Mouse (Mus musculus): ENCODE data around the gene Hoxa6. TPM values are rescaled to one million over a fixed set of nuclear protein-coding genes. Genes with fewer than 3 reads are reported as not detected.
A peak's percentile ranks its signal among the peaks of the same experiment; 100 is the strongest.

Hoxa6 gene
- total RNA-seq, 4 experiments from 2014 or later, result 3.6 to 9.5 (median 5.2) TPM

DNA sequence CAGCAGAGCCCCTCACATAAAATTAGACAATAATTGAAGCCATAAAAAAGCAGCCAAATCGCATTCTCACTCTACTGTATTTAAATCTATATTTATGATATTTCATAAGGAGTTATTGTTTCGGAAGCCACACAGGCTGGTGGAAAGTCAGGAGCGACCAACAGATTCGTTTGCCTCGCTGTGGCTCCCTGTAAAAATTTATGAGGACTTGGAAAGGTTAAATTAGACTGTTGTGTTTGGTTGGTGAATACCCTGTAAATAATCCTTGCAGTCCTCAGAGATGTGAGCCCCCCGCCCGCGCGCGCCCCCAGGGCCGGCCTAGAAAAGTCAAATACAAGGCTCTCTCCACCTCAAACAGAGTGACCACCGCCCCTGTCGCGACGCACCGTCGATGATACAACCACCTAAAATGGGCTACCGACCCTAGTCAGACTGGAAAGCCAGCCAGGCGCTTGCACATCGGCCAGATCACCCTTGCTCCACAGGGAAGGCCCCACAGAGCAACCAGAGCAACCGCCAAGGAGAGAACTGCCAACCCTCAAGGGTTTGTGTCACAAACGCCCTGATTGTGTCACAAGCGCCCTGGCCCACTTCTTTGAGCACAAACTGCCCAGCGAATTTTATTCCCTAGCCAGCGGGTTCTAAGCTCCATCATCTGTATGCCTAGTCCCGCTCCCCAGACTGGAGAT, 18.2 kb upstream of the Hoxa6 start:
- DNase-seq, result no peak

DNA sequence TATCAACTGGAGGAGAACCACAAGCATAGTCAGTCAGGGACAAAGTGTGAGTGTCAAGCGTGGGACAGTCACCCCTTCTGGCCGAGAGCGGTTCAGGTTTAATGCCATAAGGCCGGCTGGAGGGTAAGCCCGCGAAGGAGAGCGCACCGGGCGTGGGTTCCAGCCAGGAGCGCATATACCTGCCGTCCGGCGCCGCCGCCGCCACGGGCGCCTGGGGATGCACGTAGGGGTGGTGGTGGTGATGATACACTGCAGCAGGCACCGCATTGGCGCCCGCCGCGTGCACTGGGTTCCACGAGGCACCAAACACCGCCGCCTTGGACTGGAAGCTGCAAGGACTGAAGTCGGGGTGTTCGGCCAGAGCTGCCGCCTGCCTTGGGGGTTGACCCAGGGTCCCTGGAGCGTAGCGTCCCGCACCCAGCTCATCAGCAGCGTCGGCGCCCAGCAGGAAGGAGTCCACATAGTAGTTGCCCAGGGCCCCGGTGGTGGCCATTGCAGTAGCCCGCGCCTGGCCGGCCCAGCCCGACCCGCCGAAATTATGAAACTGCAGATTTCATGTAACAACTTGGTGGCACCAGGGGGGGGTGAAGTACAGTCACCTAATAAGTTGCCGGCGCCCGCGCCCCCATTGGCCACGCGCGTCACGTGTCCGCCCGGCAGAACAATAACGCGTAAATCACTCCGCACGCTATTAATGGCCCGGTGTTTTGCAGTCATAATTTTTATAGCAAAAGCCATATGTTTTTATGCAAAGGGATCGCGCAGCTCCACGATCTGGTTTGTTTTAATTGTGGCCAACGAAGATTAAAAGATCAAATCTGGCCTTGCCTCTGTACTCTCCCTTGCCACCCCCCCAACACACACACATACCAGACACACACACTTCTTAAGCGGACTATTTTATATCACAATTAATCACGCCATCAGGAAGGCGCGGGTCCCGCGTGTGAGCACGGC, 17.4 kb upstream of the Hoxa6 start:
- no peak for DNase-seq

DNA sequence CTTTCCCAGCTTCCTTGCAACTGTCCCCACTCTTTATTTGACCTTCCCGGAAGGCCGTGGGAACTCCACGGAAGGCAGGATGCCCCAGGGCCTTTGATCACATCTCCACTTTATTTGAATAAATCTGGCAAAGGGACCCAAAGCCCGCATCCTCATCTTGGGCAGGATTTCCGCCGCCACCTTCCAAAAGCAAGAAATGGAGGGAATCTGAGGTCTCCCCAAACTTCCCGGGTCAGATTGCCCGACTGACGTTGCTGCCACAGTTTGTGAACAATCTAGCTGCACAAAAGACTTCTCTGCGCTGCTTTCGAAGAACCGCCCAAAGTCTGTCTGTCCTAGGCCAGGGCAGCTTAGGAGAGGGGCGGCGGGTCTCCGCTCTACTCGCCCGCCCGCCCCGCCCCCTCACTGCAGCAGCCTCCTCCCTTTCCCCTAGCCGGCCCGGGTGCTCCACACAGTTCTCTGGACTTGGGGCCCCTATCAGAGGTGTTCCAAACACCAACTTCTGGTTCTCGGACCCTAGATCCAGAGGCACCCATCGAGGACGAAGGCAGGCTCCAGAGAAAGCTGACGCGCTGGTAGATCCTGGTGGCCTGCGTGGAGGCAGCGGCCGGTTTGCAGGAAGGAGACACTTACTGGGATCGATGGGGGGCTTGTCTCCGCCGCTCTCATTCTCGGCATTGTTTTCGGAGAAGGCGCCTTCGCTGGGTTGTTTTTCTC, 16.5 kb upstream of the Hoxa6 start:
- DNase-seq, result no peak

DNA sequence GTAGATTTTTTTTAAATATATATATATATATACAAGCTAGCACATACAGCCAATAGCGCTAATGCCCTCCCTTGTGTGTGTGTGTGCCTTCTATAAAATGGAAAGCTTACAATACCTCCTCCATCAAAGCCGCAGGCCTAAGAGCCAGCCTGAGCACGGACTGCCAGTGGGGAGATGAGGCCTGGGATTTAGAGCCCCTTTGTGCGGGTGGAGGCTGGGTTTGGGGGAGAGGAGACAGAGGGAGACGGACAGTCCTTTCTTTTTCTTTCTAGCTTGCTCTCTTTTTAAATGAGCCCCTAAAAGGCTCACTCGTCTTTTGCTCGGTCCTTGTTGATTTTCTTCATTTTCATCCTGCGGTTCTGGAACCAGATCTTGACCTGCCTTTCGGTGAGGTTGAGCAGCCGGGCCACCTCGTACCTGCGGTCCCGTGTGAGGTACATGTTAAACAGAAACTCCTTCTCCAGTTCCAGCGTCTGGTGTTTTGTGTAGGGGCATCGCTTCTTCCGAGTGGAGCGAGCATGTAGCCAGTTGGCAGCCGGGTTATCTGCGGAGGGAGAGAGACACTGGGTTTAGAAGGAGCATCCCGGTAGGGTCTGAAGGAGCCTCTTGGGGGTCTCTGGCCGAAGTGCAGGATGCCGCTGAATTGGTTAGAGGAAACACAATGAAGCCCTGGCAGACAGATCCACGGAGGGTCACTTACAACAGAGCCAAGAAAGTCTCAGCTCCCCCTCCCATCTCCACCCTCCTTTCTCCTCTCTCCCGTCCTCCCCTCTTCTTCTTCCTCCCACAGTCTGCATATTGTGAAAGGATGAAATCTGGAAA, 15.6 kb upstream of the Hoxa6 start:
- no peak for DNase-seq

DNA sequence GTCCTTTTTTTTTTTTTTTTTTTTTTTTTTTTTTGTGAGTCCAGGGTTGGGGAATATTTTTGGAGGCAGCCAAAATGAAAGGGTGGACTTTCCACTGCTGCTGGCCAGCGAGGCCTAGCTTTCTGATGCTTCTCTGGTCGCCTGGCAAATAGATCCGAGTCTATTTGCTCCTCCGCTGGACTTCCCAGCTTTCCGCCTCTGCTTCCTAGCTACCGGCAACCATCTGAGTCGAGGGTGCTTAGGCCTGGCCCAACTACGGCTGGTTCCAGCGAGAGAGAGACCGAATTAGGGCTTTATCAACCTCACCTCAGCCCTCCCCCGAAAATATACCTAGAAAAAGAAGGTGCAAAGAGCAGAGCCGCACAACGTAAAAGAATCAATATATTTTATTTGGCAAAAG, 14.2 kb upstream of the Hoxa6 start:
- DNase-seq, result no peak

DNA sequence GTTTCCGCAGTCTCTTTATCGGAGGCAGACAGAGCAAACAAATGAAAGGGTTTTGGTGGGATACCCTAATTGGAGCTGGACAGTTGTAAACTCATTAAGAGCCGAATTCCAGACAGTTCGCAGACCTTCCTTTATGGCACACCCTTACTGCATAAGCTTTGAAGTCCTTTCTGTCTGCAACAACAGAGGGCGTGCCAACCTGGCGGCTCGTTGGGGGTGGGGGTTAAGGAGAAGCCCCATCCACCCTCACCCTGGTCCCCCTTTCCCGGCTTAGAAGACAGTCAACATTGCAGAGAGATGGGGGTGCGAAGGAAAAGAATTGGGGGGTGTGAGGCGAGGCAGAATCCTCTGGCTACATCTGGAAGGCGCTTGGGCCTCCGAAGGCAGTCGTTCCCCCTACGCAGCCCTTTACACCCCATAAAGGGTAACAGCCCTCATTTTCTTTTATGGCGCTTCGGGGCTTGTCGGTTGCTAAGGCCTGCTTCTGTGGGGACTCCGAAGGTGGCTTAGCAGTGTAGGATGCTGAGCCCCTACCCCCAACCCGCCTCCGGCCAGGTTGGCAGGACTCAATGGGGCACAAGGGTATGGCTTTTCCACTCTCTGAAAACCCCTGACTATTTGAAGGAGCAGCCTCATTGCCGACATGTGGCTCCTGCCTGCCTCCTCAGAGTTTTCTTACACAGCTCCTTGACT, 13.6 kb upstream of the Hoxa6 start:
- no peak for DNase-seq

DNA sequence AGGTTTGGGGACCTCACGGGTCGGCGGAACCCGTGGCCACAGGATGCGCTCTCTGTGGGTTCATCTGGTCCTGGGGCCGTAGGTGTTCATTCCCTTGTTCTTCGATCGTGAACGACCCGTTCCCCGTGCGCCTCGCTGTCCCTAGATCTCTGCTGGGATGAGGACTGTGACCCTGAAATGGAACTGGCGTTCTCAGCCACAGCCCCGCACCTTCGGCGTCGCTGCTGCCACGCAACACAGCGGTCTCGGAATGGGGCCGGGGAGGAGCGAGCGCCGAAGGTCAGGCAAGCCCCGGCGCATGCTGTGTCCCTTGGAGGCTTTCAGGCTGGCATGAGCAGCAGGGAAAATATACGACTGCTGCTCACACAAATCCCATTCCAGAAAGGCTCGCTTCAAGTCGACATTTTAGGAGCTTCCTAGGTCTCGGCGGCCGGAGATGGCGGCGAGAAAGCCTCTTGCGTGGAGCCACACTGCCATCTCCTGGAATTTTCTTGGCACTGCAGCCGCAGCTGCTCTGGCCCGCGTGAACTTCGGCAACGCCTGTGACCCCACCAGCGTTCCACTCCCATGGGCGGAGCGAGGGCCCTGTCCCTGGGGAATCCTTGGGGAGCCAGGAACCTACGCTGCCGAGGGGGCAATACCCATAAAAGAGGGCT, 12.9 kb upstream of the Hoxa6 start, which contains the start of gene Hoxa7:
Gene Hoxa7 (minus strand): TSS at position 518 of the 656 bp plus-strand sequence.
- peak; percentile 79 for DNase-seq

DNA sequence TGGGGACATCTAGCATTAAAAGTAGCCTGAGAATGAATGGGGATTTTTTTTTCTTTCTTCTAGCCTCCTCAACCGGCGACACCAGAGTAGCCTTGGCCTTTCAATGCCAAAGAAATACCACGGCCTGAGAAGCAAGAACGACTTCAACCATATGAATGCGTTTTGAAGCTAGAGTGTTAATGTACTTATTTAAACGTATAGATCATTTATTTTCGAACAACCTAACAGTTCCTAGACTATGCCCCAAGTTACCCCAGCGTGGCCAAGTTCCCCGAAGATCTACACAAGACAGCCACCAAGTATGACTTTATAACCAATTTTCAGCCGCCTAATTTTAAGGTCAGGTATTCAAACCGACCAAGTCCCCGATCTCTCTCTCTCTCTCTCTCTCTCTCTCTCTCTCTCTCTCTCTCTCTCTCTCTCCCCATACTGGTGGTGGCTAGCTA, 12.4 kb upstream of the Hoxa6 start:
- DNase-seq, result no peak

DNA sequence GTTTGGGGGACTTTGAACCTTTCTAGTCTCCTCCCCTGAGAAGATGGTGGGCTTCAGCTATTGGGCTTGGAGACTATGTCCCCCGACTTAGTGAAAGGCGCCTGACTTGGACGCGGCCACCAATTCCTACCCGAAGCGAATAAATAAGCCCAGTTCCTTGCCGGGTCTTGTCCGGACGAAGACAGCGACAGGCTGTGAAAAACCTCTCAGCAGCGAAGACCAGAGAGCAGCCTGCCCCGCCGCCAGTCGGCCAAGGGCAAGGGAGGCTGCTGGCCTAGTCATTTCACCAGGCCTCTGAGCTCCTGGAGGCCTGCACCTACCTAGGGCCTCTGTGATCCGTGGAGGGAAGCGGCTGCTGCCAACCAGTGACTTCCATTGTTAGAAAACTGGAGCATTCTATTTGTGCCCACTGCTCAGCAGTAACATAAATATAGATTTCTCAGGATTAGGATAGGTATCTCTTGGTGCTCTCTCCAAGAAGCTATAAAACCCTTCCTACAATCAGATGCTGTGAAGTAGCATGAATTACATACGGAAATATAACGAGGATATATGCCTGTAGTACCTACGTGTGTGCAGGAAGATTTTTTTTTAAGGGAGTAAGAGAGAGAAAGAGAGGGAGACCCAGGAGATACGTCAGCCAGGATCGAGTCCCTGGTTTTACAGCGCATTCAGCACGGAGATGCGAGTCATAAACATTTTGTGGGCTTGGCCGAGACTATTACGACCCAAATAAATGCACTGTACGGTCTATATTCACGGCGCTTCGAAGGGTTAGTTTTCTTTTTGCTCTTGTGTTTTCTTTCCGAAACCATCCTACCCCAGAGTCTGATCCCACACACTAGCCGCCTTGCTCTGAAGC, 11.7 kb upstream of the Hoxa6 start:
- DNase-seq, result no peak

DNA sequence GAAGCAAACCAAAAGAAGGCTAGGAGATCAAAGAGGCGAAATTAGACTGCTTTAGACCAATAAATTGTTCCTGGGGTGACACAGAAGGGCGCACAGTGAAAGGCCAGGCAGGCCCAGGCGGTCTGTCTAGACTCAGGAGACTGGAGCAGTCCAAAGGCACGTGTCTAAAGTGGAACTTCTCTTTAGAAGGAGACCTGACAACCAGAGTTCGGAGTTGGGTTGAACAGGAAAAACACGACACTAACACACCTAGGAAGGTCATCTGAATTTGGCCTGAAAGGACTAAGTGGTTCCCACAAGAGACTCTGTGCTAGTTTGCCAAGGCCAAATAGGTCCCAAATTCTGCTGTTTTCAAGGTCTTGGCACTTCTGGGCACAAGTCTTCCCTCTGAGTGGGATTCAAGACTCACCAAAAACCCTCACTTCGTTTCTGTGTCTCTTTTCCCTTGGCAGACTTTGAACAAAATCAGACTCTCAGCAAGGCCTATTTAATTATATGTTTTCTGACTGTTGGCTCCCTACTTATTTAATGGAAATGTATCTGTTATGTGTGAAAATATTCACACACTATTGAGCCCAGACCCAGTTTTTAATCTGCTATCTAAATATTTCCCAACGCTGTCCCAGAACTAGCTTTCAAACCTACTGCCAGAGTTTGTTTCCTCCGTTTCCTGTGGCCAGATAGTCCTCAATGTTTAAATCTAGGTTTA, 10.9 kb upstream of the Hoxa6 start:
- no peak for DNase-seq

DNA sequence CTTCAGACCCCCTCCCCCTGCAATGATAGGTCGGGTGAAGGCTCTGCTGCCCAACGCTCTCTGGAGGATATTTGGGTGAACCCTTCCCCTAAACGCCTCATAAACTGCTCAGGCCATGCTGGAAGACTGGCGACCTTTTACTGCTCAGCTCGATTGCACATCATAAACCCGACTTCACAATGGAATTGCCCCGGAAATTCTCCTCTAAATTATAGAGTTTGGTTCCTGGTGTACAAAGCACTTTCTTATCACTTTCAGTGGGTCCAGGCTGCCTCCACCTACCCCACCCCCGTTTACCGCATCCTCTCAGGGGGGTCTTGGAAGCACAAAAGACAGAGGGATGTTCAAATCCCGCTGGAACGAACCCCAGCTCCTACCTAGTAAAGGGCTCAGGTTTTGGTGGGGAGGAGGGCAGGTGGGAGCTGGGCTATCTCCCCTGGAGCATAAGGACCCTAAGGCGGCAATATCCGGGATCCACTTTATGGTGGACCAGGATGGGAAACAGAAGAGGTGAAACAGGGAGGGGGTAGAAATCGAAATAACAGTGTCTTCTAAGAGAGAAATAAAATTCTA, 10.2 kb upstream of the Hoxa6 start:
- no peak for DNase-seq

DNA sequence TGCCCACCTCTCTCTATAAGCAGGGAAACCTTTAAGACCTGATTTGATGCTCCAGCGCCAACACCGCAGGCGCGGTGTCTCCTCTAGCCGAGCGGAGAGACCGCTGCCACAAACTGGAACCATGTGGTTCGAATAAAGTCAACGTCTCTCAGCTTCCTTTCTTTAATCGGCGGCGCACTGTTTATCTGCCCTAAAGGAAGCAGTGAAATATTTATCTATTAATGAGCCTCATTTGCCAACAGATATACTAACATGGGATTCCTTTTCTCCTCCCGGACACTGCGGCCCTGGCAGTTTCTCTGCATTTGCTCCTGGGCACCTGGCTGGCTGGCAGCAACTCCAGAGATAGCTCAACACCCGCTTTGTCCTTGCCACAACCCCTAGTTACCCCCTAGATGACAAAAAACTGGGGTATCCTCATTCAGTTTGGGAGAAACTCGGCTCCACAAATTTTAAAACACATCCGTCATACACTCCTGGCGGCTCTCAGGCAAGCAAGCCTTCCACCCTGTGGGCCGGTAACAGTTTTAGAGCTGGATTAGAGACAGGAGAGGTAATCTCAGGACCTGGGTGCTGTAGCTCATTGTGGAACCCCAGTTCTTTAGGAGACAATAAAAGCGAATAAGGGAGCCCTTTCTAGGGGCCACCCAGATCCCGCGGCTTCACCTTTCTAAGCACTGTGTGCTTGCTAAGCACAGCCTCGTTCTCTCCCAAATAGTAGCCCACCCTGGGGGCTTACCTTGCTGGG, 9.5 kb upstream of the Hoxa6 start:
- no peak for DNase-seq

DNA sequence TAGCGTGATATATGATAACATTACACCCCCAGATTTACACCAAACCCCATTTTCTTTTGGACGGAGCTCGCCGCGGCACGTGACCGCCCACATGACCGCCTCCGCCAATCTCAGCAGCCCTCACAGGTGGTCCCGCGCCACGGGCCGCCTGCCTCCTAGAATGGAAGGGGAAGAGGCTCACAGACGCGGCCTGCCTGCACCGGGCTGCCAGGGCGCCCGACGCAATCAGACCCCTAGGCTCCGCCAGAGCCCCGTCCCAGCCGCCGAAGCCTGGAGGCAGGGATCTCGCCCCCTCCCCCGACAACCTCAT, 8.9 kb upstream of the Hoxa6 start:
- peak; percentile 79 for DNase-seq

DNA sequence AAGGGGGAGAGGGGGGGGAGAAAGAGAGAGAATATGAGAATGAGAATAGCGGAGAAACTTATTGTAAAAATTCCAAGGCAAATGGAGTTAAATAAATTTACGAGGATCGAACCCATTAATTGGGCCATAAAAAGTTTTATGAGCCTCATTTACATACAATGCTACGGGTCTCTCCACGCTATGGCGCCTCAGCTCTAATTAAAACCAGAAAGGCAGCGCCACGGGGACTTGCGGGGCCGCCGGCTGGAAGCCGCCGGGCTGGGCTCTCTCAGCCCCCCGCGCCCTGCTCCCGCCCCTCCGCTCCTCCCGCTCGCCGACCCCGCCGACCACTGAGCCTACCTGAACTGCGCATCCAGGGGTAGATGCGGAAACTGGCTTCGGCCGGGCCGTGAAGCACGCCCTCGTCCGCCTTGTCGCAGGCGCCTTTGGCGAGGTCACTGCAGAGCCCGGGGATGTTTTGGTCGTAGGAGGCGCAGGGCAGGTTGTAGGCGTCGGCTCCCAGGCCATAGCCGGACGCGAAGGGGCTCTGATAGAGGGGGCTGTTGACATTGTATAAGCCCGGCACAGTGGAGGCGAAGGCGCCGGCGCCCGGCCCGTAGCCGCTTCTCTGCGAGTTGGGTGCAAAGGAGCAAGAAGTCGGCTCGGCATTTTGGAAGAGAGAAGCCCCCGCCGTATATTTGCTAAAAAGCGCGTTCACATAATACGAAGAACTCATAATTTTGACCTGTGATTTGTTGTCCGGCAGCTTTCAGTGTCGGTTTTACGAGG, 8.4 kb upstream of the Hoxa6 start:
- no peak for DNase-seq

DNA sequence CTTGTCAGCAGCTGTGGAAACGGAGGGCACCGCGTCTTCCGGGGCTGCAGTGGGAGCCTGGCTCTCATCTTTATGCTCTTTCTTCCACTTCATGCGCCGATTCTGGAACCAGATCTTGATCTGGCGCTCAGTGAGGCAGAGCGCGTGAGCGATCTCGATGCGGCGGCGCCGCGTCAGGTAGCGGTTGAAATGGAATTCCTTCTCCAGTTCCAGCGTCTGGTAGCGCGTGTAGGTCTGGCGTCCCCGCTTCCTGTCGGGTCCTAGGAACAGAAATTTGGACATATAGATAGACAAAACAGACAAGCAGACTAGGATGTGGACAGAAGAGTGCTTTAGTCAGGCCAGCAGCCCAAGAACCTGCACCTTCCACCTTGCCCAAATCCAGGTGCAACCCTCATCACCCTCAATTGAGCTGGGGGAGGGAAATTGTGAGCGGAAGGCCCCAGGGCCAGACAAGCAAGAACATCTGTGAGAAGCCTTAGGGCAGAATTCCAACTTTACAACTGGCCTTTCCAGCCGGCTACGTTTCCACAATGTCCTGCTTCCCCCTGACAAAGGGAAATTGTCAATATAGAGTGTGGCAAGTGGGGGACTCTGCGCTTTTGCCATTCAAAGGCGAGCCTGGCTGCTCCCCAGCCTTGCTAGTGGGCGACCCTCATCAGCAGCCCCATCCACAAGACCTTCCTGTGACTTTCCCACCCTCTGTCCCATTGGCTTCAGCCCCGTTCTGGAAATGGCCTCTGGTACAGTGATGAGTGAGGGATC, 7.4 kb upstream of the Hoxa6 start:
- no peak for DNase-seq

DNA sequence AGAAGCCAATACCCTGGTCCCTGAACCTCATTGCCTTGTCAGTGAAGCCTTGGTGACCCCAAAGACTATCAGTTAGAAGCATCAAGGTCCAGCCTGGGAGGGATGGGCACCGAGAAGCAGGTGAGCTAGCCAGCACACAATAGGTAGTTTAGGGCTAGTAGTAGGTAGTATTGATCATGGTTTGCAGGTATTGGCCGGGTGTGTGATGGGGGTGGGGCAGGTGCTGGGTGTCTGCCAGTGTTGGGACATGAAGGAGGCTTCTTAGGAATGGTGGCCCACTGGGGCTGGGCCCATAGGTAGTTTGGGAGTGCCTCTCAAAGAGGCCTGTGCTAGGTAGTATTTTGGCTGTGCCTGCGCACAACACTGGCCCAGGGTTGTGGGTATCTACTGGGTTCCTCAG, 6.5 kb upstream of the Hoxa6 start:
- no peak for DNase-seq

DNA sequence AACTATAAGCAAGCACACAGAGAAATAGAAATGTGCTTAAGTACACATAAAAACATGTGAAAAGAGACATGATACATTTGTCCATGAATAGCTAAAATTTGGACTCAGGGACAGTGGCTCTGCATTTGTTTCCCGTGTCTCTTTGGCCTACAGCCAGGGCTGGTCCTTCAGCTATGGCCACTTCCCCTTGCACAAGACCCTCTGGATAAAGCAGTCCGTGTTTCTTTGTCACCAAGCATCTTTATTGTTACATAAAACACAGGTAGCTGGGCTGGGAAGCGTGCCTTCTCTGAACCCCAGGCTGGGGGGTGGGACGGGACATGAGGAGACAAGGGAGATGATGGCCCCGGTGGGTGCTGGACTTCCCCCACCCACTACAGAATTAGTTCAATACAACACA, 5.7 kb upstream of the Hoxa6 start:
- no peak for DNase-seq

All from adrenal gland, adult 8-10 months (tissue).